Mouse (Mus musculus): Measurements from ENCODE around the gene Ccno.
"Not testable (repeated sequence)": the region's sequence is repeated elsewhere in the genome, so short reads cannot be mapped to it uniquely, and the experiment has no call there.

The Ccno gene

GRCm38 (mm10) chr13:112994191-112994590 lies 6.6 kb downstream of the Ccno start:
- peak overlapping the region; percentile 84 for H3K4me3 ChIP-seq (replicated peaks; ENCODE audit: low read length)
- H3K9me3 ChIP-seq (ENCODE audit: low read length), result no peaks in the 10 kb centered on the region
- H3K36me3 ChIP-seq (ENCODE audit: insufficient read depth, low read length), result no peaks in the 10 kb centered on the region
- H3K4me1 ChIP-seq (replicated peaks; ENCODE audit: low read depth, low read length), result peaks cover 35% of the 10 kb centered on the region
- peaks cover 94% of the 10 kb centered on the region for H3K27me3 ChIP-seq (ENCODE audit: insufficient read depth, low read length)
- TF ChIP-seq CTCF (conservative IDR thresholded peaks at IDR 0.05; ENCODE audit: low read length), result peak; percentile 69
- no peak for TF ChIP-seq NANOG (IDR thresholded peaks at IDR 0.05; ENCODE audit: borderline replicate concordance, low read length)
- TF ChIP-seq POU5F1 (IDR thresholded peaks at IDR 0.05; ENCODE audit: borderline replicate concordance, low read length), result no peak

- Histone ChIP-seq H3K27me3 (ENCODE audit: insufficient read depth, low read length) (peaks cover 90% of the 10 kb centered on the region), H3K4me1 (replicated peaks; ENCODE audit: low read depth, low read length) (peaks cover 21% of the 10 kb centered on the region), H3K9me3 (ENCODE audit: low read length) (no peaks in the 10 kb centered on the region), H3K36me3 (ENCODE audit: insufficient read depth, low read length) (no peaks in the 10 kb centered on the region), H3K4me3 (replicated peaks; ENCODE audit: low read length) (no peak overlapping the region)
- TF ChIP-seq NANOG (IDR thresholded peaks at IDR 0.05; ENCODE audit: borderline replicate concordance, low read length), result no peak
- no peak for TF ChIP-seq POU5F1 (IDR thresholded peaks at IDR 0.05; ENCODE audit: borderline replicate concordance, low read length)
- no peak for TF ChIP-seq CTCF (conservative IDR thresholded peaks at IDR 0.05; ENCODE audit: low read length)
These were observed 8.8 kb downstream of the Ccno start for GRCm38 (mm10) chr13:112996407-112996806.

- no peak for TF ChIP-seq POU5F1 (IDR thresholded peaks at IDR 0.05; ENCODE audit: borderline replicate concordance, low read length)
- TF ChIP-seq NANOG (IDR thresholded peaks at IDR 0.05; ENCODE audit: borderline replicate concordance, low read length), result no peak
- no peak overlapping the region for H3K4me3 ChIP-seq (replicated peaks; ENCODE audit: low read length)
These were observed 9.8 kb downstream of the Ccno start for GRCm38 (mm10) chr13:112997369-112997768.

DNA sequence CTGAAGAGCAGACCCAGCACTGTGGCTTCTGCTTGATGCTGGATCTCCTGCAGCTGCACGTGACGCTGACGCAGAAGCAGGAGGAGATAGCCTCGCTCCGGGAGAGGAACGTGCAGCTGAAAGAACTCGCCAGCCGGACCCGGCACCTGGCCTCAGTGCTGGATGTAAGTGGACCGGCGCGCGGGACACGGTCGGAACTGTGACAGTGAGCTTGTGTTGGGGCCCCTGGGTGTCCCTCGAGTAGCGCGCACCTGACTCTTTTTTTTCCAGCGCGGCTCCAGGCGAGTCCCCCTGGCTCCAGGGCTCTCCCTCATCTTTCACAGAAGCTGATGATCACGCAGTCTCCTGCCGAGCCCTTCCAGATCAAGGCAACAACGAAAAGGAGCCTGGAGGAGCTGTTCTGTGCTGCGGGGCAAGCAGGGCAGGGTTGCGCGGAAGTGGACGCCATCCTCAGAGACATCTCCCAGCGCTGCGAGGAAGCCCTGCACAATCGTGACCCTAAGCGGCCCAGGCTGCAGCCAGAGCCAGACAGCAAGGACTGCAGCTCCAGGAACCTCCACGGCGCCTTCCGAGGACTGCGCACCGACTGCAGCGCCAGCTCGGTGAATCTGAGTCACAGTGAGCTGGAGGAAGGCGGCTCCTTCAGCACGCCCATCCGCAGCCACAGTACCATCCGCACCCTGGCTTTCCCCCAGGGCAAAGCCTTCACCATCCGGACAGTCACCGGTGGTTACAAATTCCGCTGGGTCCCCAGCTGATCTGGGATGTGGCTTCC lies 11.0 kb downstream of the Ccno start:
- no peak for TF ChIP-seq POU5F1 (IDR thresholded peaks at IDR 0.05; ENCODE audit: borderline replicate concordance, low read length)
- no peak for TF ChIP-seq CTCF (conservative IDR thresholded peaks at IDR 0.05; ENCODE audit: low read length)
- TF ChIP-seq NANOG (IDR thresholded peaks at IDR 0.05; ENCODE audit: borderline replicate concordance, low read length), result no peak
- Histone ChIP-seq H3K4me1 (replicated peaks; ENCODE audit: low read depth, low read length) (peaks cover 17% of the 10 kb centered on the region), H3K9me3 (ENCODE audit: low read length) (no peaks in the 10 kb centered on the region), H3K27me3 (ENCODE audit: insufficient read depth, low read length) (peaks cover 75% of the 10 kb centered on the region), H3K4me3 (replicated peaks; ENCODE audit: low read length) (peak overlapping the region; percentile 72), H3K36me3 (ENCODE audit: insufficient read depth, low read length) (no peaks in the 10 kb centered on the region)

More at GRCm38 (mm10) chr13:112997369-112997768, 9.8 kb downstream of the Ccno start:
- peaks cover 21% of the 10 kb centered on the region for H3K4me1 ChIP-seq (replicated peaks; ENCODE audit: low read depth, low read length)
- no peaks in the 10 kb centered on the region for H3K36me3 ChIP-seq (ENCODE audit: insufficient read depth, low read length)
- H3K27me3 ChIP-seq (ENCODE audit: insufficient read depth, low read length), result peaks cover 88% of the 10 kb centered on the region
- H3K9me3 ChIP-seq (ENCODE audit: low read length), result no peaks in the 10 kb centered on the region

DNA sequence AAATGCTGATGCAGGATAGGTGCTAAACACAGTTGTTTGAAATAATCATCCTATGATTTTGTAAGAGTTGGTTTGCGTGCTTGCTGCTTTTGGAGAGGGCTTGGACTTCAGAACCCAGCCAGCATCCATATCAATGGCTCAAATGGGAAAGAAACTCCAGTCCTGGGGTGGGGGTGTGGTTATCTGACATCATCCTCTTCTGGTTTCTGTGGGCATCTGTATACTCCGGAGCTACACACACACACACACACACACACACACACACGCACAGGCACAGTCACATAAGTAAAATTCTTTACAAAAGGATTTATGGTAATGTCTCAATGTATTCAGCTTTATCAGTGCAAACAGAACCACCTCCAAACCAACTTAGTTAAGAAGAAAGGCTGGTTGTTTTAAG lies 12.5 kb downstream of the Ccno start:
- no peaks in the 10 kb centered on the region for H3K9me3 ChIP-seq (ENCODE audit: low read length)
- H3K36me3 ChIP-seq (ENCODE audit: insufficient read depth, low read length), result no peaks in the 10 kb centered on the region
- H3K4me3 ChIP-seq (replicated peaks; ENCODE audit: low read length), result no peak overlapping the region
- peaks cover 9% of the 10 kb centered on the region for H3K4me1 ChIP-seq (replicated peaks; ENCODE audit: low read depth, low read length)
- H3K27me3 ChIP-seq (ENCODE audit: insufficient read depth, low read length), result peaks cover 60% of the 10 kb centered on the region
- no peak for TF ChIP-seq CTCF (conservative IDR thresholded peaks at IDR 0.05; ENCODE audit: low read length)
- no peak for TF ChIP-seq NANOG (IDR thresholded peaks at IDR 0.05; ENCODE audit: borderline replicate concordance, low read length)

- no peaks in the 10 kb centered on the region for H3K9me3 ChIP-seq (ENCODE audit: low read length)
- H3K4me1 ChIP-seq (replicated peaks; ENCODE audit: low read depth, low read length), result peaks cover 9% of the 10 kb centered on the region
- TF ChIP-seq NANOG (IDR thresholded peaks at IDR 0.05; ENCODE audit: borderline replicate concordance, low read length), result no peak
- TF ChIP-seq CTCF (conservative IDR thresholded peaks at IDR 0.05; ENCODE audit: low read length), result no peak
- no peak for TF ChIP-seq POU5F1 (IDR thresholded peaks at IDR 0.05; ENCODE audit: borderline replicate concordance, low read length)
- H3K27me3 ChIP-seq (ENCODE audit: insufficient read depth, low read length), result peaks cover 56% of the 10 kb centered on the region
- no peaks in the 10 kb centered on the region for H3K36me3 ChIP-seq (ENCODE audit: insufficient read depth, low read length)
- no peak overlapping the region for H3K4me3 ChIP-seq (replicated peaks; ENCODE audit: low read length)
These were observed 13.1 kb downstream of the Ccno start for GRCm38 (mm10) chr13:113000576-113001318.

DNA sequence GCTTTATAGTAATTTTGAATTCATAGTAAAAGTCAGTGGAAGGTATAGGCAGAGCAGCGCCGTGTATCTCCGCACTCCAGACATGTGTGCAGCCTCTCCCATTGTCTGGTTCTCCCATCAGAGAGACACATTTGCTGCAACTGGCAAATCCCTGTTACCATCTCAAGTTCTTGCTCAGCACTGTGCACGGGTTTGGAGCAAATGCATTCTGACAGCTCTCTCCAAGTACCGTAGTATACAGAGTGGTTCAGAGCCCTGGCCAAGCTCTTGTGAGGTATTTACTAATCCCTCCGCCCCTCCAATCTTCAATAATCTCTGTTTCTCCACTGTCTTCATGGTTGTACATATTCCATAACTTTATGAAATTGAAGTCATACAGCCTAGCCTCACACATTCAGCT lies 25.1 kb downstream of the Ccno start:
- peaks cover 9% of the 10 kb centered on the region; the same call in 1 of the 2 replicates for H3K27me3 ChIP-seq (ENCODE audit: insufficient read depth, low read length)
- H3K9me3 ChIP-seq (ENCODE audit: low read length), result 0 out of 2 replicates have a peak, but pooled peaks cover under 1% of the 10 kb centered on the region
- TF ChIP-seq POU5F1 (IDR thresholded peaks at IDR 0.05; ENCODE audit: borderline replicate concordance, low read length), result no peak
- no peak for TF ChIP-seq CTCF (conservative IDR thresholded peaks at IDR 0.05; ENCODE audit: low read length)
- TF ChIP-seq NANOG (IDR thresholded peaks at IDR 0.05; ENCODE audit: borderline replicate concordance, low read length), result no peak
- no peak overlapping the region for H3K4me3 ChIP-seq (replicated peaks; ENCODE audit: low read length)
- no peaks in the 10 kb centered on the region for H3K36me3 ChIP-seq (ENCODE audit: insufficient read depth, low read length)
- H3K4me1 ChIP-seq (replicated peaks; ENCODE audit: low read depth, low read length), result peaks cover 14% of the 10 kb centered on the region

- H3K27me3 ChIP-seq (ENCODE audit: insufficient read depth, low read length); H3K9me3 ChIP-seq (ENCODE audit: low read length); H3K36me3 ChIP-seq (ENCODE audit: insufficient read depth, low read length); H3K4me3 ChIP-seq (replicated peaks; ENCODE audit: low read length): not testable (repeated sequence)
- H3K4me1 ChIP-seq (replicated peaks; ENCODE audit: low read depth, low read length), result peaks cover 14% of the 10 kb centered on the region
These were observed 25.8 kb downstream of the Ccno start for GRCm38 (mm10) chr13:113013174-113013953.

Data from E14TG2a.4 (cell line).